Comparison of ENCODE assay signal across 8 mouse cellular contexts in the genomic region with DNA sequence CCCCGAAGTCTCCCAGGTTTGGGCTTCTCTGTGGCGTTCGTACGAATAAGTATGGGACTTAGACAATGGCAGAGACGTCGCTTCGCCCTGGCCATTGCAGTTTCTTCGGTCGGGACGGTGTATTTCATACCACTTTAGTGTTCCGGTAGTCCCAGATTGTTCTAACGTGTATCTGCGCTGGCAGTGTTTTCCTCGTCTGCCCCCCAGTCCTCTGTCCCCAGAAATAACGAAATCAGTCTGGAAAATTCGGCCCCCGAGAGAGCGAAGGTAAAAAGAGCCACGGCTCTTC. TPM values are rescaled to one million over a fixed set of nuclear protein-coding genes. Genes with fewer than 3 reads are reported as not detected.
DNase-seq lines count a peak whose midpoint lies in the region; ATAC-seq and TF ChIP-seq lines count a peak whose summit lies in the region.

No protein-coding gene starts in this region.

- TF ChIP-seq CTCF in G1E (IDR thresholded peaks at IDR 0.05; ENCODE audit: low read depth, low read length), result no peak
- no peak for TF ChIP-seq CTCF in heart, postnatal 0 days (IDR thresholded peaks at IDR 0.05; ENCODE audit: low read depth)

- H3K79me2 ChIP-seq in macrophage (ENCODE audit: inconsistent target), result peaks cover 54% of the 10 kb centered on the region

- intact Hi-C loops in heart, postnatal 14 days (cut with DNase I), result no loop called here

- peak overlapping the region; percentile 81 for H3K4me2 ChIP-seq in heart, embryonic 11.5 days
- peak overlapping the region; percentile 84 for H3K4me2 ChIP-seq in heart, postnatal 0 days (ENCODE audit: low read depth, low read length)

- peak overlapping the region; percentile 93 for H3K27ac ChIP-seq in heart, embryonic 11.5 days (ENCODE audit: low read depth, low read length)
- peak overlapping the region; percentile 98 for H3K27ac ChIP-seq in heart, postnatal 0 days (ENCODE audit: low read depth)
- H3K27ac ChIP-seq in macrophage, result peak overlapping the region; percentile 70

- 0% methylated on average over 19 of the region's 19 CpGs for WGBS in heart, embryonic 11.5 days (ENCODE audit: insufficient replicate concordance)
- under 1% methylated on average over 19 of the region's 19 CpGs for WGBS in heart, postnatal 0 days
- under 1% methylated on average over 19 of the region's 19 CpGs for WGBS in macrophage (ENCODE audit: missing documents)

- H3K4me1 ChIP-seq in heart, embryonic 11.5 days (ENCODE audit: control insufficient read depth, insufficient read depth, low read length), result peaks cover 3% of the 10 kb centered on the region; the same call in 1 of the 2 replicates
- H3K4me1 ChIP-seq in G1E (ENCODE audit: insufficient read depth, low read depth, low read length), result peaks cover 30% of the 10 kb centered on the region
- peaks cover 15% of the 10 kb centered on the region for H3K4me1 ChIP-seq in heart, postnatal 0 days (ENCODE audit: control insufficient read depth, insufficient read depth)

- no peaks in the 10 kb centered on the region for H3K9me3 ChIP-seq in heart, embryonic 11.5 days (replicated peaks; ENCODE audit: control insufficient read depth, low read length)
- no peaks in the 10 kb centered on the region for H3K9me3 ChIP-seq in G1E (replicated peaks)
- no peaks in the 10 kb centered on the region for H3K9me3 ChIP-seq in heart, postnatal 0 days (replicated peaks; ENCODE audit: control insufficient read depth, low read length)

- peak overlapping the region; percentile 87 for H3K4me3 ChIP-seq in heart, embryonic 11.5 days (ENCODE audit: low read depth, low read length)
- H3K4me3 ChIP-seq in G1E (ENCODE audit: low read depth, low read length) (peak overlapping the region; percentile 93), macrophage (ENCODE audit: inconsistent target) (peak overlapping the region; percentile 96)
- H3K4me3 ChIP-seq in heart, postnatal 0 days (ENCODE audit: low read depth, low read length), result peak overlapping the region; percentile 100

- 0 out of 2 replicates have a peak, but pooled peaks have one; percentile 5 for ATAC-seq in heart, embryonic 11.5 days (replicated peaks; ENCODE audit: insufficient number of reproducible peaks, low FRiP score, low TSS enrichment)
- ATAC-seq in G1E (ENCODE audit: extremely low read depth, insufficient number of reproducible peaks, low FRiP score, poor library complexity, severe bottlenecking), result no peak
- ATAC-seq in heart, postnatal 0 days (ENCODE audit: insufficient read depth, low read depth), result no peak

- no peaks in the 10 kb centered on the region for H3K27me3 ChIP-seq in heart, embryonic 11.5 days (ENCODE audit: control insufficient read depth, insufficient read depth, low read length)
- no peaks in the 10 kb centered on the region for H3K27me3 ChIP-seq in G1E (ENCODE audit: insufficient read depth, low read length)
- no peaks in the 10 kb centered on the region for H3K27me3 ChIP-seq in heart, postnatal 0 days (ENCODE audit: control insufficient read depth, insufficient read depth, low read length)

- no peak for TF ChIP-seq EP300 in heart, postnatal 0 days (IDR thresholded peaks at IDR 0.05; ENCODE audit: low read depth)

- peak overlapping the region; percentile 99 for H3K9ac ChIP-seq in heart, embryonic 11.5 days (ENCODE audit: low read depth, low read length)
- peak overlapping the region; percentile 100 for H3K9ac ChIP-seq in heart, postnatal 0 days (replicated peaks; ENCODE audit: low read depth, low read length)

- no peak for DNase-seq in heart, postnatal 14 days
- DNase-seq in G1E (ENCODE audit: low spot score), result no peak
- DNase-seq in heart, postnatal 0 days (ENCODE audit: low spot score), result no peak
- no peak for DNase-seq in adrenal gland, adult 18-20 months (ENCODE audit: low spot score in 2 of 2)
- DNase-seq in thymus, adult 18-20 months, result no peak
- no peak for DNase-seq in gastrocnemius, adult 8-10 months (ENCODE audit: low spot score in 2 of 2)

- H3K36me3 ChIP-seq in heart, embryonic 11.5 days (ENCODE audit: control insufficient read depth, insufficient read depth, low read length), result no peaks in the 10 kb centered on the region
- H3K36me3 ChIP-seq in G1E (replicated peaks) (peaks cover 13% of the 10 kb centered on the region), macrophage (ENCODE audit: inconsistent target) (no peaks in the 10 kb centered on the region)
- no peaks in the 10 kb centered on the region for H3K36me3 ChIP-seq in heart, postnatal 0 days (replicated peaks; ENCODE audit: control insufficient read depth, insufficient read depth, low read length)

RNA-seq across cellular contexts. Expression of a gene that starts 0.5 kb away (rescaled TPM):
- polyA plus RNA-seq in heart, embryonic 11.5 days (2014; fragmentation: Nextera tagmentation; extraction: Ambion mirVana), result 62.4 and 69.0 TPM in 2 replicates
- total RNA-seq in heart, postnatal 14 days (2021), result 10 to 100 TPM; 16.4 to 18.3 TPM
- total RNA-seq in G1E (2014; fragmentation: Nextera tagmentation), result 88.1 and 91.7 TPM in 2 replicates
- 30.3 and 30.4 TPM in 2 replicates for total RNA-seq in G1E (2017)
- 3.0 and 7.7 TPM in 2 replicates for polyA plus RNA-seq in G1E (2012)
- 6.4 and 12.6 TPM in 2 replicates for total RNA-seq in heart, postnatal 0 days (2014; rRNA removed; ENCODE audit: low replicate concordance)
- polyA plus RNA-seq in heart, postnatal 0 days (2015; fragmentation: Nextera tagmentation; extraction: Ambion mirVana), result 29.3 and 37.3 TPM in 2 replicates
- 100 to 1,000 TPM in 17 of 26 experiments, 10 to 100 TPM in 9; 43.0 to 213 (median 115) TPM for total RNA-seq in macrophage (2018; cell fraction: chromatin; rRNA removed)
- 10 to 100 TPM; 10.9 to 22.9 (median 17.7) TPM for total RNA-seq in macrophage (2018; cell fraction: cytosol; rRNA removed)
- total RNA-seq in macrophage (2018; cell fraction: nucleus; rRNA removed), result 100 to 1,000 TPM in 4 of 26 experiments, 10 to 100 TPM in 22; 51.0 to 121 (median 75.0) TPM
- 18.9 to 20.6 TPM (median 19.9 TPM) in 3 replicates for polyA plus RNA-seq in macrophage (2018)
- 10 to 100 TPM; 30.3 to 40.6 TPM for total RNA-seq in adrenal gland, adult 18-20 months (2021)
- total RNA-seq in gastrocnemius, adult 8-10 months (2022), result 1 to 10 TPM; 5.9 to 7.9 (median 6.9) TPM
